Mouse (Mus musculus) spleen, postnatal 36 days (tissue): ENCODE measurements around the gene Rnf130.

Experiments used
- DNase-seq, 2 experiments: peaks; one replicate each; pipeline ENCODE4 v3.0.0; 2022; ENCODE audit warnings: low spot score in 2 of 2, mixed read lengths in 1 of 2

Gene Rnf130

GRCm38 (mm10) chr11:50024445-50024832 lies 707 bp upstream of the Rnf130 start:
- DNase-seq: peak; percentile 18 to 41

- no peak for DNase-seq
These were observed 775 bp downstream of the Rnf130 start for GRCm38 (mm10) chr11:50025721-50026520.

- DNase-seq: peak in 1 of 2 experiments; percentile 36
These were observed 1.5 kb downstream of the Rnf130 start for GRCm38 (mm10) chr11:50026521-50027090.

GRCm38 (mm10) chr11:50028416-50028815 lies 3.3 kb downstream of the Rnf130 start:
- DNase-seq: no peak

GRCm38 (mm10) chr11:50034155-50034554 lies 9.0 kb downstream of the Rnf130 start:
- no peak for DNase-seq

- DNase-seq: no peak
These were observed 10.6 kb downstream of the Rnf130 start for GRCm38 (mm10) chr11:50035726-50036125.

GRCm38 (mm10) chr11:50036781-50037460 lies 11.8 kb downstream of the Rnf130 start:
- DNase-seq: no peak

- peak; percentile 19 to 43 for DNase-seq
These were observed 13.6 kb downstream of the Rnf130 start for GRCm38 (mm10) chr11:50038757-50039156.

GRCm38 (mm10) chr11:50041148-50041547 lies 16.0 kb downstream of the Rnf130 start:
- no peak for DNase-seq

GRCm38 (mm10) chr11:50042345-50042997 lies 17.3 kb downstream of the Rnf130 start:
- no peak for DNase-seq

- DNase-seq: no peak
These were observed 19.3 kb downstream of the Rnf130 start for GRCm38 (mm10) chr11:50044454-50044853.

- peak in 1 of 2 experiments; percentile 11 for DNase-seq
These were observed 22.5 kb downstream of the Rnf130 start for GRCm38 (mm10) chr11:50047610-50048009.

- DNase-seq: no peak
These were observed 23.0 kb downstream of the Rnf130 start for GRCm38 (mm10) chr11:50048115-50048514.

- DNase-seq: no peak
These were observed 25.2 kb downstream of the Rnf130 start for GRCm38 (mm10) chr11:50050392-50050791.

GRCm38 (mm10) chr11:50057713-50058112 lies 32.6 kb downstream of the Rnf130 start:
- DNase-seq: no peak

- no peak for DNase-seq
These were observed 33.1 kb downstream of the Rnf130 start for GRCm38 (mm10) chr11:50058277-50058676.

- no peak for DNase-seq
These were observed 33.9 kb downstream of the Rnf130 start for GRCm38 (mm10) chr11:50059045-50059444.

- DNase-seq: no peak
These were observed 37.0 kb downstream of the Rnf130 start for GRCm38 (mm10) chr11:50062116-50062515.

GRCm38 (mm10) chr11:50066088-50066487 lies 40.9 kb downstream of the Rnf130 start:
- no peak for DNase-seq

- no peak for DNase-seq
These were observed 48.7 kb downstream of the Rnf130 start for GRCm38 (mm10) chr11:50073830-50074229.

- no peak for DNase-seq
These were observed 51.6 kb downstream of the Rnf130 start for GRCm38 (mm10) chr11:50076756-50077155.
